Mouse (Mus musculus) intestine, embryonic 15.5 days (tissue): ENCODE measurements at regions not wholly inside any gene's neighbourhood (a gene's known extent, or its start where the extent isn't known, plus 50 kb on each side); places are given as distances from the start of the nearest gene placed in this dataset.

ENCODE experiments used
- ATAC-seq: fragments of 200-750 bp; cut with Nextera tagmentation; 2 replicates; pipeline ENCODE4 v1.8.0; 2017; ENCODE audit warnings: moderate TSS enrichment, moderate library complexity
- H3K27ac ChIP-seq: fragments of 300-500 bp; sonication (generic); 2 replicates; pipeline ENCODE4 v1.5.1; 2015; ENCODE audit warnings: mild to moderate bottlenecking, inconsistent platforms
- H3K27me3 ChIP-seq: fragments of 300-500 bp; sonication (generic); replicated peaks from 2 replicates; pipeline ENCODE4 v1.6.1; 2015; ENCODE audit warnings: inconsistent platforms
- H3K36me3 ChIP-seq: fragments of 300-500 bp; sonication (generic); 2 replicates; pipeline ENCODE4 v1.6.1; 2015; ENCODE audit warnings: inconsistent platforms
- H3K4me1 ChIP-seq: fragments of 300-500 bp; sonication (generic); replicated peaks from 2 replicates; pipeline ENCODE4 v1.6.1; 2015; ENCODE audit warnings: inconsistent platforms
- H3K4me2 ChIP-seq: fragments of 300-500 bp; sonication (generic); replicated peaks from 2 replicates; pipeline ENCODE4 v1.6.1; 2015; ENCODE audit warnings: mild to moderate bottlenecking, inconsistent platforms
- H3K4me3 ChIP-seq: fragments of 300-500 bp; sonication (generic); replicated peaks from 2 replicates; pipeline ENCODE4 v1.5.1; 2015; ENCODE audit warnings: inconsistent platforms
- H3K9ac ChIP-seq: fragments of 300-500 bp; sonication (generic); 2 replicates; pipeline ENCODE4 v1.6.1; 2015; ENCODE audit warnings: inconsistent platforms
- H3K9me3 ChIP-seq: fragments of 300-500 bp; sonication (generic); 2 replicates; pipeline ENCODE4 v1.6.1; 2016; ENCODE audit warnings: inconsistent platforms
- WGBS: fragments of 180-500 bp; shearing (Covaris S2); methylation state at CpG from one replicate; pipeline ENCODE4 v1.1.7; 2015; 5-methylcytosine and 5-hydroxymethylcytosine counted together

DNA sequence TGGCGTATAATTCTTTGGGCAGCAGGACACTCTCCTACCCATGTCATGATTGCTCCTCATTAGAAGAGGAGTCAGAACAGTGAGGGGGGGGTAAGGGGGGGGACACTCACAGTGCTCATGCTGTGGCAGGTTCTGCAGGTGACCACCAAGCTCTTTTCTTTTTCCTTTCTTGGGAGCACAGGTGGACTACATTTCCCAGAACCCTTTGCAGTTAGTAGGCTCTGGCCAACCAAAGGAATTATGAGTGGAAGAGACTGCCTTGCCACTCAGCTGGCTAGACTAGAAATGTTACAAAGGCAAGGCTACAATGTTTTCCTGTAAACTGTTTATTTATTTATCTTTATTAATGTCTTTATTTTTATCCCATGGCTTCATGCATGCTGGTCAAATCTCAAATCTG lies 53.6 kb upstream of the Ifnlr1 start:
- Histone ChIP-seq H3K9ac (no peak overlapping the region), H3K9me3 (no peaks in the 10 kb centered on the region), H3K4me2 (no peak overlapping the region), H3K27me3 (no peaks in the 10 kb centered on the region), H3K36me3 (no peaks in the 10 kb centered on the region), H3K27ac (no peak overlapping the region), H3K4me1 (no peaks in the 10 kb centered on the region), H3K4me3 (no peak overlapping the region)
- 100% methylated on average over 1 of the region's 1 CpGs for WGBS
- no peak for ATAC-seq

DNA sequence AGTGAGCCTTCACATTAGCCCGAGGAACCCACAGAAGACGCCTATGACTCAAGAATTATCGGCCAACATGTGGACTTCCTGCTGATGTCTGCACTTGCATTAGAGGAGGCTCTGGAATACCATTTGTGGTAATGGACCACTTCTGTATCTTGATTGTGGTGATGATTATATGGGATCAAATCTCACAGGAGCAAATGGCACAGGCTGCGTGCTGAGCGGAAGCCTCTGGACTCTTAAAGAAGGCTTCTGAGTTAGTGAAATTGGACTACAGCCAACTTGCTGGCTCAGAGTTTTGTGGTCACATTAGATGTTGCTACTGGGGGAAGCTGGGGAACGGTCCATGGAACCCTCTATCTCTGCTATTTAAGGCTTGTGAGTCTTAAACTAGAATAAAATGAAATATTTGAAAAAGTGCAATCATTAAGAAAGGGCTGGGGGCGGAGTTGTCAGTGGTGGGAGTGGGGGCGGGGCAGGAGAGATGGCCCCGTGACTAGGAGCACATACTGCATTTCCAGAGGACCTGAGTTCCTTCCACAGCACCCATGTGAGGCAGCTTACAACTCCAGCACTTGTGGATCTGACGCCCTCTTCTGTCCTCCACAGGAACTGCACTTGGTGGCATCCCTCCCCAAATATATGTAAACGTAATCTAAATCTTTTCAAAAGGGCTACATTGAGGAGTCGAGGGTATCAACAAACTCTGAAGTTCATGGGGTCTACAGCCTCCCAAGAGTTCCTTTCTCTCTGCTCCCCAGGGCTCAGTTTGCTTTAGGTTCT lies 56.1 kb upstream of the Ifnlr1 start:
- no peak overlapping the region for H3K27ac ChIP-seq
- no peaks in the 10 kb centered on the region for H3K36me3 ChIP-seq
- no peak overlapping the region for H3K4me2 ChIP-seq
- no peaks in the 10 kb centered on the region for H3K4me1 ChIP-seq
- no peak overlapping the region for H3K4me3 ChIP-seq
- H3K9ac ChIP-seq, result no peak overlapping the region
- ATAC-seq, result no peak
- WGBS, result 91% methylated on average over 12 of the region's 12 CpGs
- H3K27me3 ChIP-seq, result no peaks in the 10 kb centered on the region
- no peaks in the 10 kb centered on the region for H3K9me3 ChIP-seq

DNA sequence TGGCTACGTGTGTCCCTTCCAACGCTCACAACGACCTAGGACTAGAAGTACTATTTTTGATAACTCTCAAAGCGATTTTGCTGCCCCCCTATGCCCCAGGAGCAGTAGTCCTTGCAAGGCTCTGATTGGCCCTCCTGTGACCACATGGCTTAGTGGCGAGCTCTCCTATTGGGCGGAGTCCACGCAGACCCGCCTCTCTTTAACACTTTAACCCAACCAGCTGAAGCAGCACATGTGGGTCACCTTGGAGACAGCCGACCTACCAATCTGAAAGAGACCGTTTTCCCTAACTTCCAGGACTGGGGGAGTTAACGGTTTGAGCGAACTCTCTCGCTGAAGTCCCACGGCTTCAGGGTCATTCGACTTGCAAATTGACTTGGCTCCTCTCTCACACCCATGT lies 53.0 kb upstream of the Grhl3 start:
- ATAC-seq, result no peak
- WGBS, result 86% methylated on average over 15 of the region's 15 CpGs
- Histone ChIP-seq H3K27me3 (no peaks in the 10 kb centered on the region), H3K4me2 (no peak overlapping the region), H3K4me3 (no peak overlapping the region), H3K27ac (no peak overlapping the region), H3K9me3 (no peaks in the 10 kb centered on the region), H3K4me1 (no peaks in the 10 kb centered on the region), H3K36me3 (no peaks in the 10 kb centered on the region), H3K9ac (no peak overlapping the region)

DNA sequence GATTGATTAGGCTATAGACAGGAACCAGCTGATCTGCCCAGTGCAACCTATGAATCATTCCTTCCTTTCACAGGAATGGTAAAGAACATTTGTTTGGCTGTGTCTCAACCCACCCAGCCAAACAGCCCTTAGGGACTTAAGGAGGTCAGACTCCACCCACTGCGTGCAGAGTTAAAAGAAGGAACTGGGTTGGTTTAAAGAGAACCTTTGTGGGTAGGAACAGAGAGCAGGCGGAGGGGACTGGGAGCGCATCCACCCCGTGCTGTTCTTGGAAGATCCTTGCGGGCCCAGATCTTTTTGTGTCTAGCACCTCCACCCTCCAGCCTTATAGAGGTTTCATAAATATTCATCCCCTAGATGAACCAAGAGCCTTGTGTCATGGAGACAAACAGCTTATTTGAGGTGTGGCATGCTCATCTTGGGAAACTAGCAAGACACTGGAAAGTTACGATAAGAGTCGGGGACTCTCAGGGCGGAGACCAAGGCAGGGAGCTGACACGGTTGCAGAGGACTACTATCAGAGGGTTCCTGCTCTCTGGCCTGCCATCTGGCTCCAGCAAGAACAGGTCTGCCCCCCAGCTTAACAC lies 49.8 kb upstream of the Grhl3 start:
- Histone ChIP-seq H3K27me3 (no peaks in the 10 kb centered on the region), H3K4me2 (no peak overlapping the region), H3K36me3 (no peaks in the 10 kb centered on the region), H3K9ac (no peak overlapping the region), H3K4me1 (peaks cover 2% of the 10 kb centered on the region; the same call in 1 of the 2 replicates), H3K27ac (no peak overlapping the region), H3K9me3 (no peaks in the 10 kb centered on the region), H3K4me3 (no peak overlapping the region)
- WGBS, result 71% methylated on average over 9 of the region's 9 CpGs
- ATAC-seq, result peak; percentile 59; the same call in 1 of the 2 replicates
